Mouse (Mus musculus) C2C12 (cell line): ENCODE measurements at regions not wholly inside any gene's neighbourhood (a gene's known extent, or its start where the extent isn't known, plus 50 kb on each side); places are given as distances from the start of the nearest gene placed in this dataset.

ENCODE experiments used
- H3K27me3 ChIP-seq: one replicate; pipeline ENCODE4 v1.6.1; 2011; ENCODE audit not compliant: control insufficient read depth, insufficient read depth, insufficient read length
- H3K36me3 ChIP-seq: one replicate; pipeline ENCODE4 v1.6.1; 2011; ENCODE audit not compliant: control insufficient read depth, insufficient read depth
- H3K4me3 ChIP-seq: one replicate; pipeline ENCODE4 v1.5.1; 2011; ENCODE audit warnings: mild to moderate bottlenecking, control low read depth; ENCODE audit not compliant: poor library complexity, insufficient read depth, severe bottlenecking
- H3K79me2 ChIP-seq: one replicate; pipeline ENCODE4 v1.6.1; 2011; ENCODE audit not compliant: control insufficient read depth, insufficient read depth
- H3K79me3 ChIP-seq: one replicate; pipeline ENCODE4 v1.6.1; 2011; ENCODE audit warnings: low read depth, control low read depth
- H3ac ChIP-seq: one replicate; pipeline ENCODE3; 2011; ENCODE audit warnings: low read depth; ENCODE audit not compliant: control insufficient read depth, insufficient read length
- CEBPB ChIP-seq: IDR thresholded peaks from one replicate; pipeline ENCODE4 v1.6.1; 2011; ENCODE audit warnings: low read depth, mild to moderate bottlenecking, control low read depth, moderate library complexity
- CTCF ChIP-seq: IDR thresholded peaks from one replicate; pipeline ENCODE4 v1.5.1; 2011; ENCODE audit not compliant: control insufficient read depth, insufficient read depth, insufficient read length
- FOSL1 ChIP-seq: IDR thresholded peaks from one replicate; pipeline ENCODE4 v1.8.0; 2011; ENCODE audit warnings: mild to moderate bottlenecking, low read length; ENCODE audit not compliant: poor library complexity, insufficient read depth, severe bottlenecking
- MAX ChIP-seq: IDR thresholded peaks from one replicate; pipeline ENCODE4 v1.6.1; 2011; ENCODE audit warnings: mild to moderate bottlenecking, control low read depth
- MYOD1 ChIP-seq: IDR thresholded peaks from one replicate; pipeline ENCODE4 v1.6.1; 2011; ENCODE audit warnings: low read depth; ENCODE audit not compliant: control insufficient read depth, insufficient read length
- MYOG ChIP-seq: IDR thresholded peaks from one replicate; pipeline ENCODE4 v1.6.1; 2011; ENCODE audit not compliant: control insufficient read depth, insufficient read length; ENCODE audit errors: extremely low read depth
- USF1 ChIP-seq: IDR thresholded peaks from one replicate; pipeline ENCODE4 v1.6.1; 2011; ENCODE audit warnings: low read depth, mild to moderate bottlenecking, control low read depth, moderate library complexity

- Histone ChIP-seq H3K4me3 (no peak overlapping the region), H3K36me3 (no peaks in the 10 kb centered on the region), H3ac (no peak overlapping the region), H3K79me2 (no peaks in the 10 kb centered on the region), H3K27me3 (no peaks in the 10 kb centered on the region), H3K79me3 (no peaks in the 10 kb centered on the region)
- no peak for TF ChIP-seq MAX
- no peak for TF ChIP-seq CEBPB
- no peak for TF ChIP-seq USF1
- TF ChIP-seq CTCF = no peak
- TF ChIP-seq FOSL1 = no peak
- no peak for TF ChIP-seq MYOD1
- TF ChIP-seq MYOG = no peak
Observed at GRCm38 (mm10) chr9:85450877-85451276, 123.7 kb upstream of the Tent5a start.

DNA sequence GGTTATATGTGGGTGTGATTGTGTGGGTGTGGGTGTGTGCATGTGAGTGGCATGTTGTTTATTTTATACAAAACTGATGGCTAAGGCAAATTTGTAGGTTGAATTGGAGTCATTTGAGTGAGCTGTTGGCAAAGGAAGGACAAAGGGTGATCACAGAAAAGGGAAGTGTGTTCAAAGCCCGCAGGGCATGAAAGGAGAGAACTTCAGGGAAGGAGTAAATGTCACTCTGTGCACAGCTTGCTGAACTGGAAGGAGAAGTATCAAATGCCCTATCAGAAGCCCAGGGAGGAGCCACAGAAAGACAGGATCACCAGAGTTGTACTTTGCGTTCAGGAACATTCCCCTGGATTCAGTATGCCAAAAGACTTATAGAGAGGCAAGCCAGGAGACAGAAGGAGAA is 122.3 kb upstream of the Tent5a start:
- Histone ChIP-seq H3K79me2 (no peaks in the 10 kb centered on the region), H3K4me3 (no peak overlapping the region), H3ac (no peak overlapping the region), H3K36me3 (no peaks in the 10 kb centered on the region), H3K27me3 (no peaks in the 10 kb centered on the region), H3K79me3 (no peaks in the 10 kb centered on the region)
- no peak for TF ChIP-seq CTCF
- TF ChIP-seq FOSL1 = no peak
- no peak for TF ChIP-seq MYOD1
- TF ChIP-seq CEBPB = no peak
- TF ChIP-seq USF1 = no peak
- TF ChIP-seq MAX = no peak
- TF ChIP-seq MYOG = no peak

GRCm38 (mm10) chr9:85442761-85443505 is 115.8 kb upstream of the Tent5a start:
- Histone ChIP-seq H3K4me3 (no peak overlapping the region), H3K79me3 (no peaks in the 10 kb centered on the region), H3K79me2 (no peaks in the 10 kb centered on the region), H3ac (no peak overlapping the region), H3K36me3 (no peaks in the 10 kb centered on the region), H3K27me3 (no peaks in the 10 kb centered on the region)
- TF ChIP-seq USF1 = no peak

DNA sequence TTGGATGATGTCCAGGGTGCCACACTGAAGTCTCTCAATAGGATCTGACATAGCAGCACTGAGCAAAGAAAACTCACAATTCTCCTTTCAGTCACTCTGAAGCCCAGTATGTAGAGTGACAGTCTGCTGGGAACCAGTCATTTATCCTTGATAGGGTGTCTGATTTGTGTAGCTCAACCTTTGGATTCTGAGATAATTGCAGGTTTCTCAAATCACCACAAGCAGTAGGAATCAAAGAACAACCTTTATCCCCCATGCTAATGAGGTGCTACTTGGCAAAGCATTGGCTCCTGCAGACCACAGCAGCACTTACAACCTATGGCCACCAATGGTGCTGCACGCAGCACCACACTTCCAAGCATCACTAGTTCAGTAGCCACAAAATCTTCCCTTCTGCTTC is 112.5 kb upstream of the Tent5a start:
- Histone ChIP-seq H3K79me3 (no peaks in the 10 kb centered on the region), H3K4me3 (no peak overlapping the region), H3ac (no peak overlapping the region), H3K79me2 (no peaks in the 10 kb centered on the region), H3K36me3 (no peaks in the 10 kb centered on the region), H3K27me3 (no peaks in the 10 kb centered on the region)
- TF ChIP-seq MYOG = no peak
- TF ChIP-seq FOSL1 = no peak

DNA sequence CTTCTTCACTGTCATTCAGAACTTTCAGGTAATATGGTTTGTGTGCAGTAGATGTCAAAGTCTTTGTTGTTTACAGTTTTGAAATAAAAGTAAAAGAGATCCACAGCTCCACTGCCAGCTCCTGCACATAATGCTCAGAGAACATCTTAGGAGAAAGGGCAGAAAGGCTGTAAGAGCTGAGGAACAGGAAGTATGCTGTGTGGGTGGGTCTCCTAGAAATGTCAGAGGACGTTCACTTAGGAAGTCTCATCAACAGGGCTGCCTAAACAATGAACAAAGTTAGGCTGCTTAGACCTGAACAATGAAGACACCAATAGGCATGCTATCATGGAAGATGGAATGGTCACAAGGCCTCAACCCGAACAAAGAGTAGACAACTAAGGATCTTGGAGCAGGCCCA is 105.1 kb upstream of the Tent5a start:
- Histone ChIP-seq H3K79me2 (no peaks in the 10 kb centered on the region), H3K27me3 (no peaks in the 10 kb centered on the region), H3ac (no peak overlapping the region), H3K79me3 (no peaks in the 10 kb centered on the region), H3K36me3 (no peaks in the 10 kb centered on the region), H3K4me3 (no peak overlapping the region)
- TF ChIP-seq CTCF (no peak), USF1 (no peak), MYOD1 (no peak), CEBPB (no peak), MAX (no peak), FOSL1 (no peak), MYOG (no peak)

GRCm38 (mm10) chr9:85426809-85427208 is 99.7 kb upstream of the Tent5a start:
- no peak for TF ChIP-seq MAX
- TF ChIP-seq CEBPB = no peak
- no peak for TF ChIP-seq MYOD1
- no peak for TF ChIP-seq USF1
- TF ChIP-seq FOSL1 = no peak
- TF ChIP-seq MYOG = no peak
- no peak for TF ChIP-seq CTCF
- Histone ChIP-seq H3K79me2 (no peaks in the 10 kb centered on the region), H3K27me3 (no peaks in the 10 kb centered on the region), H3K4me3 (no peak overlapping the region), H3K36me3 (no peaks in the 10 kb centered on the region), H3K79me3 (no peaks in the 10 kb centered on the region), H3ac (no peak overlapping the region)
